Mouse (Mus musculus): ENCODE measurements around the gene Cux1.

GRCm38 (mm10) chr5:136343156-136343890 is 224.0 kb downstream of the Cux1 start:
- TF ChIP-seq GATA1 (IDR thresholded peaks at IDR 0.05; ENCODE audit: borderline replicate concordance, low read length): no peak
- TF ChIP-seq FLI1 (IDR thresholded peaks at IDR 0.05; ENCODE audit: low read length): no peak
